Mouse (Mus musculus): ENCODE results near the gene Jade2.

DNA sequence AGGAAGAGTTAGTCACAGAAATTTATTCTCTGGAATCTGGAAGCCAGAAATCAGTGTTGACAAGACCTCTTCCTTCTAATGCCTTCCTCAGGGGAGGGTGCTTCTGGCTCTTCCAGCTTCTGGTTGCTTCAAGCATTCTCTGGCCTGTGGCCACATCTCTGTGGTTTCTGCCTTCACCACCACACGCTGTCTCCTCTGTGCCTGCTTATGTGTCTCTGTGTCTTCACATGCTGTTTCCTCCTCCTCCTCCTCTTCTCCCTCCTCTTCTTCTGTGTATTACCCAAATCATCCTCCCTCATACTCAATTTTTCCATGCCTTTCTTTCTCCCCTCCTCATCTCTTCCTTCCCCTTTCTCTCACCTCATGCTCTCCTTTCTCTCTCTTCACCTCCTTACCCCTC, 17.6 kb upstream of the Jade2 start:
- no peak for TF ChIP-seq CTCF (IDR thresholded peaks at IDR 0.05; ENCODE audit: low read depth, low read length)
- TF ChIP-seq POLR2A (IDR thresholded peaks at IDR 0.05; ENCODE audit: insufficient read depth, low read length): no peak
